Mouse (Mus musculus) cerebellum, adult 2 months (tissue): ENCODE measurements around the gene Dagla. TPM values are rescaled to one million over a fixed set of nuclear protein-coding genes. Genes with fewer than 3 reads are reported as not detected.
A peak's percentile ranks its signal among the peaks of the same experiment; 100 is the strongest.

Experiments used
- DNase-seq, 2 experiments: peaks; one replicate each; pipeline ENCODE4 v3.0.0; 2021
- H3K27ac ChIP-seq: fragments of 200-500 bp; 2 replicates; pipeline ENCODE4 v1.5.1; 2012; ENCODE audit warnings: low read length, control low read depth, inconsistent platforms; ENCODE audit not compliant: insufficient read depth
- H3K27me3 ChIP-seq: fragments of 200-500 bp; 2 replicates; pipeline ENCODE4 v1.6.1; 2012; ENCODE audit warnings: inconsistent platforms, mild to moderate bottlenecking, low read length, moderate library complexity; ENCODE audit not compliant: control insufficient read depth, insufficient read depth
- H3K4me1 ChIP-seq: fragments of 200-500 bp; 2 replicates; pipeline ENCODE4 v1.6.1; 2011; ENCODE audit warnings: low read length; ENCODE audit not compliant: control insufficient read depth, insufficient read depth
- H3K4me3 ChIP-seq: fragments of 200-500 bp; replicated peaks from 2 replicates; pipeline ENCODE3; 2011; ENCODE audit warnings: mild to moderate bottlenecking, low read depth, low read length, control low read depth; ENCODE audit not compliant: insufficient read depth
- CTCF ChIP-seq: fragments of 200-500 bp; IDR thresholded peaks from 2 replicates; pipeline ENCODE4 v1.5.1; 2011; ENCODE audit warnings: low read depth, mild to moderate bottlenecking, control low read depth, low read length, moderate library complexity, borderline replicate concordance; ENCODE audit not compliant: insufficient read depth
- POLR2A ChIP-seq: fragments of 200-500 bp; IDR thresholded peaks from 2 replicates; pipeline ENCODE4 v1.6.1; 2011; ENCODE audit warnings: low read length, control low read depth, borderline replicate concordance; ENCODE audit not compliant: insufficient read depth
- WGBS: fragments of 180-500 bp; shearing (Covaris S2); methylation state at CpG from one replicate; pipeline ENCODE4 v1.1.7; 2018; 5-methylcytosine and 5-hydroxymethylcytosine counted together
- polyA plus RNA-seq: library from polyadenylated mRNA; depleted of rRNA; stranded (reverse); fragments of >200 nt; gene quantifications from 2 replicates; pipeline ENCODE4 v1.2.3, GENCODE M21; 2012

The Dagla gene
- polyA plus RNA-seq, 1 experiment = 53.4 TPM

DNA sequence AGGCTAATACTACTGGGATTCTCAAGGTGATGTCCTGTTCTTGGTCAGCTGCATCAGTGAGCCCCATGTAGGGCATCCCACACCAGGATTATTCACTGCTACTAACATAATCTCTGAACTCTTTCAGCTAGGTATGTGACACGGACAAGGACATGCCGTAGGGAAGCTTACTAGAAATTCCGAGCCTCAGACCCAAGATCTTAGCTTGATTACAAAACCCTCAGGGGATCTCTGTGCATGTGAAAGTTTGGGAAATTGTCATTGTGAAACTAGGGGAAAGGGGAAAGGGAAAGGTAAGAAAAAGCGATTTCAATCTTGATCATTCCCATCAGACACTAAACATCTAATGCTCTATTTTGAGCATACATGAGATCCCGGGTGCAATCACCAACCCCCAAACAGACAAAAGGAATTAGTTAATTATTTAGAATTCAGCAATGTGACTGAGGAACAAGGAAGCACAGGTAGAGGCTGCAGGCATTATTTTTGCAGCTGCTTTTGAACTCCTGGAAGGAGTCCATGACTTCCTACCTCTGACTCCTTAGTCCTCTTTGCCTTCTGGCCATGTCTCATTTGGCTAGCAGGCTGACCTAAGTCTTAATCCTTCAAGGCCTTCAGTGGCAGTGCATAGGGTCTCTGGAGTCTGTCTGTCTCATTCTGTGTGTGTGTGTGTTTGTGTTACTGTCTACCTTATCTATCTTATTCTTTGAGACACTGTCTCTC is 2.0 kb upstream of the Dagla start:
- TF ChIP-seq CTCF = no peak
- TF ChIP-seq POLR2A = no peak
- Histone ChIP-seq H3K27ac (no peak overlapping the region), H3K4me1 (peaks cover 3% of the 10 kb centered on the region; the same call in 1 of the 2 replicates), H3K4me3 (no peak overlapping the region), H3K27me3 (no peaks in the 10 kb centered on the region)
- WGBS = 94% methylated on average over 5 of the region's 5 CpGs
- DNase-seq = no peak

DNA sequence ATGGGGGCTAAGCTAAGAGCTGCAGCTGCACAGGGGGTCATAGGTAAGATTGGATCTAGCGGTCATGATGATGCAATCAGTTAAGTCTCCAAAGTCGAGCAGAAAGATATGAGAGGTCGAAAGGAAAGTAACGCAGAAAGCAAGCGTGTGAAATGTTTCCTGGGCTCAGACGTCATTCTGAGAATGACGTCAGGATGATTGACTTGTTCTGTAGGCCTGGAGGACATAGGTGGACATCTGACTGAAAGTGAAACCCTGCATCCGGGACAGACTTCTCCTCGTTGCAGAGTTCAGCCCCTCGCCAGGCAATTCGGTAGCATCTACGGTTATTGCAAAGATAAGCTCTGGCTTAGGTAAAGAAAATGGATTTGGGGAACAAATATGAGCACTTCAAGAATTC is 963 bp upstream of the Dagla start:
- H3K4me1 ChIP-seq = peaks cover 3% of the 10 kb centered on the region; the same call in 1 of the 2 replicates
- TF ChIP-seq CTCF = no peak
- TF ChIP-seq POLR2A = no peak
- no peak overlapping the region for H3K27ac ChIP-seq
- DNase-seq = no peak
- 86% methylated on average over 12 of the region's 12 CpGs for WGBS
- no peak overlapping the region for H3K4me3 ChIP-seq
- no peaks in the 10 kb centered on the region for H3K27me3 ChIP-seq

DNA sequence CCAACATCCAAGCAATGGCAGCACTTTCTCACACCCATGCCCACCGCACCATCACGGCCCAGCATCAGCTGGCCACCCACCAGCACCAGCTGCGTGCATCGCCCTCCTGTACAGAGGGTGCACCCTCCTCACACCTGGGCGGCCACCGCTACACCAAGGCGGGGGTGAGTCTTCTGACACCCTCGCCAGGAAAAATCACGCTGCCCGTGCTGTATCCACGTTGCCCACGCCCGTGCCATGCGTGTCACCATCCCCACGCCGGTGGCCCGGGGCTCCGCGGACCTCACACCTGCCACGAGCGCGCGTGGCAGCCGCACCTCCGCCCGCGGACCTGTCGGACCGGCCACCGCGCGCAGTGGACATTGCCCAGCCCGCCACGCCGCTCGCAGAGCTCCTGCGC is 282 bp downstream of the Dagla start:
- Histone ChIP-seq H3K27ac (no peak overlapping the region), H3K4me3 (peak overlapping the region; percentile 70), H3K4me1 (peaks cover 3% of the 10 kb centered on the region; the same call in 1 of the 2 replicates), H3K27me3 (no peaks in the 10 kb centered on the region)
- TF ChIP-seq POLR2A = no peak
- no peak for TF ChIP-seq CTCF
- 2% methylated on average over 36 of the region's 37 CpGs for WGBS
- no peak for DNase-seq

- Histone ChIP-seq H3K4me1 (peaks cover 5% of the 10 kb centered on the region; the same call in 1 of the 2 replicates), H3K4me3 (no peak overlapping the region), H3K27ac (no peak overlapping the region), H3K27me3 (no peaks in the 10 kb centered on the region)
- no peak for DNase-seq
- TF ChIP-seq POLR2A = no peak
- TF ChIP-seq CTCF = no peak
- 91% methylated on average over 3 of the region's 3 CpGs for WGBS
Observed at GRCm38 (mm10) chr19:10302852-10303251, 1.8 kb downstream of the Dagla start.

DNA sequence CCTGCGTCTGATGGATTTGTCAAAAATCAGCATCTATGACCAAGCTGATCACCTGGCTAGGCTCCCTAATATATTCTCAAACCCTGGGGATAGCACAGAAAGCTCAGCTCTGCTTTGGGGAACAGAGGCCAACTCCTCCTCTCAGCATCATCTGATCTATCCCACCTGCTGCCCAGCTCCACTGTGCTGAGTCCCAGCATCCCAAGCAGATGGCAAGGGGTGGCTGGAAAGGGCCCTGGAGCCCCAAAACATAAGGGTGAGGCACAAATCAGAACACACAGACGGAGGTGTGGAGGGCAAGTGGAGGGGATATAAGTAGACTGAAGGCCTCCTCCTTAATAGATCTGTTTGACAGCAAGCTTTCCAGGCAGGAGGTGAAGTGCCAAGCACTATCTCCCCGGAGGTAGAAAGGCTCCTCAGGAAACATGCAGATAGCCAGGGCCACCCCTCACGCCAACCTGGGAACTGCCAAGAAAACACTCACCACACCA is 2.8 kb downstream of the Dagla start:
- H3K4me1 ChIP-seq = peaks cover 10% of the 10 kb centered on the region; the same call in 1 of the 2 replicates
- no peak overlapping the region for H3K4me3 ChIP-seq
- no peak overlapping the region for H3K27ac ChIP-seq
- peak in 1 of 2 experiments; percentile 6 for DNase-seq
- WGBS = 59% methylated on average over 4 of the region's 4 CpGs
- TF ChIP-seq CTCF (no peak), POLR2A (no peak)
- no peaks in the 10 kb centered on the region for H3K27me3 ChIP-seq

DNA sequence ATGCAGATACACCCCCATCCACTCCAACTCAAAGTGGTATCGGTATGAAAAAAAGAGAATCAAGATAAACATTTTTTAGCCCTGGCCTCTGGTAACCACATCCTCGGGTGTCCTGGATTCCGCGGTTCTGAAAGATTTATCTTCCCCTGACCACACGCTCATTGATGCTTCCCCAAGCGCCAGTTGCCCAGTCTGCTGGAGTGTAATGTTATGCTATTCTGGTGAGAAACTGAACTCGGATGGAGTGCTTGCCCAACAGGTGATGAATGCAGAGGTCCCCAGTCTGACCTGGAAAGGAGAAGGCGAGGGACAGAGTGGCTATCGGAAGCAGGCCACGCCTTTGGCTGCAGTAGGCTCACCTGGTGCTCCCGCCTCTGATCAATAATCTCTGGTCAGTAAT is 3.4 kb downstream of the Dagla start:
- TF ChIP-seq CTCF = no peak
- TF ChIP-seq POLR2A = no peak
- WGBS = 84% methylated on average over 11 of the region's 11 CpGs
- Histone ChIP-seq H3K27ac (no peak overlapping the region), H3K4me3 (no peak overlapping the region), H3K4me1 (peaks cover 10% of the 10 kb centered on the region; the same call in 1 of the 2 replicates), H3K27me3 (no peaks in the 10 kb centered on the region)
- peak in 1 of 2 experiments; percentile 10 for DNase-seq

GRCm38 (mm10) chr19:10300809-10301208 is 3.9 kb downstream of the Dagla start:
- H3K4me3 ChIP-seq = no peak overlapping the region
- DNase-seq = peak in 1 of 2 experiments; percentile 4
- 88% methylated on average over 4 of the region's 4 CpGs for WGBS
- no peaks in the 10 kb centered on the region for H3K27me3 ChIP-seq
- TF ChIP-seq POLR2A (no peak), CTCF (no peak)
- H3K27ac ChIP-seq = no peak overlapping the region
- peaks cover 10% of the 10 kb centered on the region; the same call in 1 of the 2 replicates for H3K4me1 ChIP-seq

DNA sequence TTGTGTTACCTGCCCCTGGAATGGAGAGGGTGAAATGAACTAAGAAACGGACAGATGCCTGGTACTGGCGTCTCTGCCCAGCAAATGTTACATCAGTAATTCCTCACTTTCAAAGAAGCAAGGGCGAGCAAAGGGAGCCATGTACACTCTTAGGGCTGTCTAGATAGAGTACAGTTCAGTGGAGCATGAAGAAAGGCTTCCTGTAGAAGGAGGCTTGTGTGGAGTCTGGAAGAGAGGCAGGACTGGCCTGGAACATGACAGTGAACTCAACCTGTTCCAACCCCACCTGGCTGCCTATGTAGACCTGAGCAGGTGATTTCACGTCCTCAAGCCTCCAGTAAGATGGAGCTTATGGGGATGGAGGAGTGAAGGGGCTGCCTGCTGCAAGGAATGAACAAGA is 6.4 kb downstream of the Dagla start:
- Histone ChIP-seq H3K4me1 (peaks cover 7% of the 10 kb centered on the region; the same call in 1 of the 2 replicates), H3K4me3 (no peak overlapping the region), H3K27me3 (no peaks in the 10 kb centered on the region), H3K27ac (no peak overlapping the region)
- 89% methylated on average over 4 of the region's 4 CpGs for WGBS
- no peak for DNase-seq
- TF ChIP-seq POLR2A (no peak), CTCF (no peak)
